Mouse (Mus musculus) kidney, postnatal 0 days (tissue): Measurements from ENCODE around the gene Pdzk1ip1. TPM values are rescaled to one million over a fixed set of nuclear protein-coding genes. Genes with fewer than 3 reads are reported as not detected.

Experiments
- ATAC-seq: fragments of 200-750 bp; cut with Nextera tagmentation; replicated peaks from 2 replicates; pipeline ENCODE4 v1.8.0; 2017; ENCODE audit warnings: low read depth, moderate number of reproducible peaks, moderate TSS enrichment, moderate library complexity; ENCODE audit not compliant: low FRiP score
- DNase-seq: peaks from one replicate; pipeline ENCODE4 v3.0.0-alpha.2; 2016; ENCODE audit warnings: low spot score
- H3K27ac ChIP-seq: fragments of 300-500 bp; sonication (generic); 2 replicates; pipeline ENCODE4 v1.5.1; 2014; ENCODE audit warnings: mild to moderate bottlenecking
- H3K27me3 ChIP-seq: fragments of 300-500 bp; sonication (generic); 2 replicates; pipeline ENCODE4 v1.6.1; 2014; ENCODE audit warnings: low read length, mixed read lengths; ENCODE audit not compliant: insufficient read depth
- H3K36me3 ChIP-seq: fragments of 300-500 bp; sonication (generic); 2 replicates; pipeline ENCODE4 v1.6.1; 2014; ENCODE audit warnings: low read length, mixed read lengths; ENCODE audit not compliant: insufficient read depth
- H3K4me1 ChIP-seq: fragments of 300-500 bp; sonication (generic); replicated peaks from 2 replicates; pipeline ENCODE4 v1.6.1; 2014; ENCODE audit warnings: antibody characterized with exemption, low read length, mixed read lengths; ENCODE audit not compliant: insufficient read depth
- H3K4me2 ChIP-seq: fragments of 300-500 bp; sonication (generic); 2 replicates; pipeline ENCODE4 v1.6.1; 2014; ENCODE audit warnings: mild to moderate bottlenecking, low read length, moderate library complexity, mixed read lengths
- H3K4me3 ChIP-seq: fragments of 300-500 bp; sonication (generic); replicated peaks from 2 replicates; pipeline ENCODE4 v1.5.1; 2014; ENCODE audit warnings: low read depth, low read length
- H3K9ac ChIP-seq: fragments of 300-500 bp; sonication (generic); 2 replicates; pipeline ENCODE4 v1.6.1; 2014; ENCODE audit warnings: low read depth, low read length
- H3K9me3 ChIP-seq: fragments of 300-500 bp; sonication (generic); replicated peaks from 2 replicates; pipeline ENCODE4 v1.6.1; 2016; ENCODE audit warnings: low read length, inconsistent platforms, mixed read lengths
- CTCF ChIP-seq: IDR thresholded peaks from 2 replicates; pipeline ENCODE4 v1.5.1; 2016; ENCODE audit warnings: antibody characterized with exemption, low read depth, mild to moderate bottlenecking, moderate library complexity
- WGBS: fragments of 180-500 bp; shearing (Covaris S2); extraction: QIAGEN DNeasy Blood & Tissue Kit; methylation state at CpG from one replicate; pipeline ENCODE4 v1.1.7; 2014; 5-methylcytosine and 5-hydroxymethylcytosine counted together
- polyA plus RNA-seq: library from polyadenylated mRNA; unstranded; fragments of >200 nt; fragmentation: Nextera tagmentation; extraction: Ambion mirVana; gene quantifications from 2 replicates; pipeline ENCODE4 v1.2.1, GENCODE M21; 2015

The Pdzk1ip1 gene
- polyA plus RNA-seq, 1 experiment from 2014 or later = 681 TPM

DNA sequence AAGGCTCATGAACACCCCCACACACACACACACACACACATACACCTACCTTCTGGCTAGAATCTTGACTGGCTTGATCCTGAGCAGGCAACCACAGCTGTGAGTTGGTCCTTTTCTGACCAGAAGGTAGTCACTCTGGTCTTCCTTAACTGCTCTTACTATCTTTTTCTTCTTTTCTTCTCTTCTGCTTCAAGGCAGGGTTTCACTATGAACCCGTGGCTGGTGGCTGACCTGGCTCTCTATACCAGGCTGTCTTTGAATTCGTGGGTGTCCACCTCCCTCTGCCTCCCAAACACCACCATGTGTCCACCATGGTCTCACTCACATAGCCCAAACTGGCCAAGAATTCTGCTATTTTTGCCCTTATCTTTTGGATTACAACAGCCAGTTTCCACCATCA, 33.5 kb upstream of the Pdzk1ip1 start:
- no peak for TF ChIP-seq CTCF
- Histone ChIP-seq H3K9me3 (no peaks in the 10 kb centered on the region), H3K9ac (no peak overlapping the region), H3K4me3 (no peak overlapping the region), H3K36me3 (no peaks in the 10 kb centered on the region), H3K27me3 (peaks cover 73% of the 10 kb centered on the region), H3K4me2 (no peak overlapping the region), H3K27ac (no peak overlapping the region), H3K4me1 (peaks cover 16% of the 10 kb centered on the region; the same call in 1 of the 2 replicates)
- WGBS = 10% methylated on average over 2 of the region's 2 CpGs
- ATAC-seq (no peak), DNase-seq (no peak)

GRCm38 (mm10) chr4:115055691-115056090, 32.8 kb upstream of the Pdzk1ip1 start:
- H3K36me3 ChIP-seq = no peaks in the 10 kb centered on the region
- H3K4me3 ChIP-seq = no peak overlapping the region
- peaks cover 16% of the 10 kb centered on the region; the same call in 1 of the 2 replicates for H3K4me1 ChIP-seq
- no peak for DNase-seq
- 26% methylated on average over 3 of the region's 3 CpGs for WGBS
- H3K27me3 ChIP-seq = peaks cover 75% of the 10 kb centered on the region
- no peak overlapping the region for H3K9ac ChIP-seq
- no peak for ATAC-seq
- H3K4me2 ChIP-seq = no peak overlapping the region
- H3K9me3 ChIP-seq = no peaks in the 10 kb centered on the region
- H3K27ac ChIP-seq = no peak overlapping the region
- no peak for TF ChIP-seq CTCF

GRCm38 (mm10) chr4:115056371-115056920, 32.1 kb upstream of the Pdzk1ip1 start, which contains the start of gene Tal1:
Gene Tal1, plus strand, starts transcription at chr4:115056426.
- Histone ChIP-seq H3K27me3 (peaks cover 79% of the 10 kb centered on the region), H3K9me3 (no peaks in the 10 kb centered on the region), H3K9ac (peak within 1 kb of the TSS; percentile 63), H3K27ac (peak within 1 kb of the TSS; percentile 81), H3K4me1 (peaks cover 16% of the 10 kb centered on the region; the same call in 1 of the 2 replicates), H3K4me3 (peak within 1 kb of the TSS; percentile 45), H3K36me3 (no peaks in the 10 kb centered on the region), H3K4me2 (peak within 1 kb of the TSS; percentile 72)
- under 1% methylated on average over 60 of the region's 60 CpGs for WGBS
- TF ChIP-seq CTCF = no peak
- ATAC-seq (no peak), DNase-seq (no peak)

GRCm38 (mm10) chr4:115056921-115057673, 31.4 kb upstream of the Pdzk1ip1 start:
- Histone ChIP-seq H3K9me3 (no peaks in the 10 kb centered on the region), H3K27me3 (peaks cover 79% of the 10 kb centered on the region), H3K4me2 (peak overlapping the region; percentile 72), H3K36me3 (no peaks in the 10 kb centered on the region), H3K27ac (peak overlapping the region; percentile 81), H3K9ac (peak overlapping the region; percentile 63), H3K4me1 (peaks cover 16% of the 10 kb centered on the region; the same call in 1 of the 2 replicates), H3K4me3 (peak overlapping the region; percentile 45)
- no peak for TF ChIP-seq CTCF
- WGBS = under 1% methylated on average over 48 of the region's 48 CpGs
- ATAC-seq (0 out of 2 replicates have a peak, but pooled peaks have one; percentile 19), DNase-seq (no peak)

DNA sequence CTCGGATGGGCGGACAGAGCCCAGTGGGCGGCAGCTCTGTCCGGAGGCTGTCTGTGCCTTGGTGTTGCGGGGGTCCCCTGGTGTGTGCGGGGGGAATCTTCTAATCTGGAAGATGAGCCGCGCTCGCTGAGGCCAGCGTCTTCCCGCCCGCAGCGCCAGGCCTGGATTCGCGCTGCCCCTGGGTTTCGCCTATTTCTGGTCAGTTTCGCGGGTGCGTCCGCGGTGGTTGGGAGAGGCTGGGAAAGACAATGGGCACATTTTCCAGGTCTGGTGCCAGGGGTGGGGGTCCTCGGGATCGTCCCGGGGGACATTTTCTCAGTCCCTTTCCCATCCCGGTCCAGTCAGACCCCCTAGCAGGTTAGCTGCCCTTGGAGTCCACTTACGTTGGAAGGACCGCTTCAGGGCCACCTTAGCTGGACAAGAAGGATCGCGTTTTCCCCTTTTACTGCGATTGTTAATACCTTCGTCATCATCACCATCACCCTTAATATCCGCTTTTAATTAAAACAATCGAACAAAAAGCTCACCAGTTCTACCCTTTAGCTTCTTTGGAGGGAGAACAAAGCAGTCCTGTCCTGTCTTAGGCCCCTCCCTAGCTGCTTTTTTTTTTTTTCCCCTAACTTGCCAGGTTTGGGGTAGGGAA, 30.7 kb upstream of the Pdzk1ip1 start:
- Histone ChIP-seq H3K9me3 (no peaks in the 10 kb centered on the region), H3K9ac (peak overlapping the region; percentile 63), H3K4me1 (peaks cover 14% of the 10 kb centered on the region; the same call in 1 of the 2 replicates), H3K27me3 (peaks cover 79% of the 10 kb centered on the region), H3K4me3 (peak overlapping the region; percentile 45), H3K4me2 (peak overlapping the region; percentile 72), H3K27ac (peak overlapping the region; percentile 81), H3K36me3 (no peaks in the 10 kb centered on the region)
- ATAC-seq (0 out of 2 replicates have a peak, but pooled peaks have one; percentile 22), DNase-seq (no peak)
- WGBS = 2% methylated on average over 33 of the region's 33 CpGs
- no peak for TF ChIP-seq CTCF

DNA sequence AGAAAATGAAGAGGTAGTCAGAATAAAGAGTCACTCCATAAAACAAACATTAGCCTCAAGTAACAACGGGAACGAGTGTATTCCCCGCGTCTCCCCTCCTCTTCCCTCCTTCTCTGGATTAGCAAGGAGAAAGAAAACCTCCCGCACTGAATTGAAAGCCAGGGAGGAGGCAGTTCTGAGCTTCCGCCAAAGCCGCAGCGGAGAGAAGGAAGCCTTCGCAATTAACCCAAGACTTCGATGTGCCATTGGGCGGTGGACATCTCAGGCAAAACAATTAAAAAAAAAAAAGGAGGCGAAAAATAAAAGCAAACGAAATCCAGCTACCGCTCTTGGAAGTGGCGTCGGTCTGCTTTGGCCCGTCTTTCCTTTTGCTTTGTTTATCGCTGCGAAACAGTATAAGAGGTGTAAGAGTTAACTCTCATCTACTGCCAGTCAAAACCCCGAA, 30.2 kb upstream of the Pdzk1ip1 start:
- H3K4me1 ChIP-seq = peaks cover 16% of the 10 kb centered on the region; the same call in 1 of the 2 replicates
- 2% methylated on average over 20 of the region's 20 CpGs for WGBS
- no peak for TF ChIP-seq CTCF
- no peaks in the 10 kb centered on the region for H3K36me3 ChIP-seq
- peak overlapping the region; percentile 81 for H3K27ac ChIP-seq
- peaks cover 81% of the 10 kb centered on the region for H3K27me3 ChIP-seq
- DNase-seq = no peak
- ATAC-seq = no peak
- H3K4me3 ChIP-seq = peak overlapping the region; percentile 45
- peak overlapping the region; percentile 72 for H3K4me2 ChIP-seq
- H3K9me3 ChIP-seq = no peaks in the 10 kb centered on the region
- peak overlapping the region; percentile 63 for H3K9ac ChIP-seq
